ENCODE assay signal across 11 mouse cellular contexts in the genomic region with DNA sequence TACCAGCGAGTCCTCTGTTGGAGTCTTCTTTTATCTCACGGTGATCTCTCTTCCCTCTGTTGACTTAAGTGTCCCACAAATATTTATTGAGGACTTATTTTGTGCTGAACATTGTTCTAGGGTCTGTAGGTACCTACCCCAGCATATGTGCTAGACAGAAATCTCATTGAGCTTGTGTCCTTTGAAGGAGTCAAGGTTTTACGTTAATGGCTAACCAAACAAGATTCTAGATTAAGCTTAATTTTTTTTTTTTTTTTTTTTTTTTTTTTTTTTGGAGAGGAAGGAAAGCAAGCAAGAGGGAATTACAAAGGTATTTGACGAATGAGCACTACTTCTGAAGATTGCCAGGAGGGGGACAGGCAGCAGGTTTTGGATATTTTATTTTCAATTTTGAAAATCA.
DNase-seq lines count a peak whose midpoint lies in the region; ATAC-seq and TF ChIP-seq lines count a peak whose summit lies in the region.
"Had no signal": no experiment of that assay in that cellular context is flagged by ENCODE, and none has a peak within 500 bp of the region (broad histone marks: within the 10 kb centered on the region; RNA-seq: fewer than 3 reads in every experiment).

No protein-coding gene starts in this region.

- peak overlapping the region; percentile 85 for H3K27ac ChIP-seq in gastrocnemius, adult 2 months
- no peak overlapping the region for H3K27ac ChIP-seq in kidney, postnatal 0 days
- H3K27ac ChIP-seq in kidney, embryonic 14.5 days (ENCODE audit: low read depth, low read length) = no peak overlapping the region
- no peak overlapping the region for H3K27ac ChIP-seq in liver, embryonic 13.5 days
- H3K27ac ChIP-seq: embryonic facial prominence, embryonic 12.5 days had no signal

- ATAC-seq in kidney, postnatal 0 days (replicated peaks; ENCODE audit: low FRiP score, low read depth) = no peak
- ATAC-seq in kidney, embryonic 14.5 days (ENCODE audit: low FRiP score, low TSS enrichment) = no peak
- ATAC-seq in liver, embryonic 13.5 days (ENCODE audit: low read depth) = no peak

- no peak for TF ChIP-seq CTCF in gastrocnemius, adult 2 months (IDR thresholded peaks at IDR 0.05)
- TF ChIP-seq CTCF in kidney, postnatal 0 days (IDR thresholded peaks at IDR 0.05; ENCODE audit: low read depth) = no peak
- TF ChIP-seq CTCF in brain, embryonic 14.5 days (IDR thresholded peaks at IDR 0.05; ENCODE audit: borderline replicate concordance, extremely low read depth, insufficient read depth, insufficient read length) = no peak

- H3K4me3 ChIP-seq in gastrocnemius, adult 2 months = peak overlapping the region; percentile 74
- H3K4me3 ChIP-seq in kidney, postnatal 0 days (replicated peaks; ENCODE audit: low read depth, low read length) = no peak overlapping the region
- no peak overlapping the region; the same call in 1 of the 2 replicates for H3K4me3 ChIP-seq in kidney, embryonic 14.5 days (ENCODE audit: low read length)
- H3K4me3 ChIP-seq in liver, embryonic 13.5 days (replicated peaks) = peak overlapping the region; percentile 63
- H3K4me3 ChIP-seq: myocyte had no signal

- H3K4me2 ChIP-seq in kidney, postnatal 0 days (ENCODE audit: low read length) = peak overlapping the region; percentile 57
- H3K4me2 ChIP-seq in kidney, embryonic 14.5 days (replicated peaks; ENCODE audit: low read depth, low read length) = no peak overlapping the region; the same call in 1 of the 2 replicates
- H3K4me2 ChIP-seq in liver, embryonic 13.5 days = peak overlapping the region; percentile 74

- no peaks in the 10 kb centered on the region for H3K4me1 ChIP-seq in kidney, postnatal 0 days (replicated peaks; ENCODE audit: insufficient read depth, low read length)
- H3K4me1 ChIP-seq in kidney, embryonic 14.5 days (ENCODE audit: control insufficient read depth, insufficient read depth, low read length) = no peaks in the 10 kb centered on the region
- H3K4me1 ChIP-seq in liver, embryonic 13.5 days (replicated peaks) = peaks cover 12% of the 10 kb centered on the region; the same call in 1 of the 2 replicates
- H3K4me1 ChIP-seq: embryonic facial prominence, embryonic 12.5 days had no signal

- no peaks in the 10 kb centered on the region for H3K36me3 ChIP-seq in kidney, postnatal 0 days (ENCODE audit: insufficient read depth, low read length)
- H3K36me3 ChIP-seq in kidney, embryonic 14.5 days (ENCODE audit: control insufficient read depth, insufficient read depth, low read length) = no peaks in the 10 kb centered on the region
- no peaks in the 10 kb centered on the region for H3K36me3 ChIP-seq in liver, embryonic 13.5 days
- H3K36me3 ChIP-seq: embryonic facial prominence, embryonic 12.5 days had no signal

- H3K9me3 ChIP-seq in kidney, postnatal 0 days (replicated peaks; ENCODE audit: low read length) = no peaks in the 10 kb centered on the region
- H3K9me3 ChIP-seq in kidney, embryonic 14.5 days (ENCODE audit: control insufficient read depth, low read length) = no peaks in the 10 kb centered on the region
- H3K9me3 ChIP-seq in liver, embryonic 13.5 days (replicated peaks) = no peaks in the 10 kb centered on the region
- H3K9me3 ChIP-seq: embryonic facial prominence, embryonic 12.5 days had no signal

- DNase-seq in gastrocnemius, adult 2 months = no peak
- DNase-seq in gastrocnemius, postnatal 14 days = no peak
- DNase-seq in kidney, postnatal 0 days (ENCODE audit: low spot score) = no peak
- DNase-seq in brain, embryonic 14.5 days (ENCODE audit: low read depth) = peak; percentile 0
- no peak for DNase-seq in liver, embryonic 13.5 days
- no peak for DNase-seq in embryo, embryonic 10 days (ENCODE audit: low spot score)
- DNase-seq in adrenal gland, adult (ENCODE audit: inconsistent age in 2 of 2, low spot score in 1 of 2) = no peak
- DNase-seq: layer of hippocampus, postnatal 36 days had no signal

- no peak overlapping the region for H3K9ac ChIP-seq in kidney, postnatal 0 days (ENCODE audit: low read depth, low read length)
- no peak overlapping the region for H3K9ac ChIP-seq in kidney, embryonic 14.5 days (ENCODE audit: low read depth, low read length)
- peak overlapping the region; percentile 69; the same call in 1 of the 2 replicates for H3K9ac ChIP-seq in liver, embryonic 13.5 days
- H3K9ac ChIP-seq: embryonic facial prominence, embryonic 12.5 days had no signal

- intact Hi-C loops in gastrocnemius, adult 2 months (cut with DNase I) = loop anchor here (5.0 to 10.0 kb wide), 2 partner anchors 50 to 93 kb away; no protein-coding TSS in a partner anchor
- intact Hi-C loops in gastrocnemius, postnatal 14 days (cut with DNase I; ENCODE audit: low total_unique reads) = no loop called here

- 58% methylated on average over 4 of the region's 4 CpGs for WGBS in kidney, postnatal 0 days
- 61% methylated on average over 4 of the region's 4 CpGs for WGBS in kidney, embryonic 14.5 days
- 34% methylated on average over 4 of the region's 4 CpGs for WGBS in liver, embryonic 13.5 days (ENCODE audit: insufficient replicate concordance)

- 0 out of 2 replicates have a peak, but pooled peaks cover 5% of the 10 kb centered on the region for H3K27me3 ChIP-seq in kidney, postnatal 0 days (ENCODE audit: insufficient read depth, low read length)
- no peaks in the 10 kb centered on the region; the same call in 1 of the 2 replicates for H3K27me3 ChIP-seq in kidney, embryonic 14.5 days (ENCODE audit: control insufficient read depth, insufficient read depth, low read length)
- H3K27me3 ChIP-seq in liver, embryonic 13.5 days = no peaks in the 10 kb centered on the region

- TF ChIP-seq POLR2A in brain, embryonic 14.5 days (IDR thresholded peaks at IDR 0.05; ENCODE audit: borderline replicate concordance, extremely low read depth, insufficient read depth, insufficient read length, poor library complexity, severe bottlenecking) = no peak

Comparison
In these comparisons a context has a peak if more than half of its experiments do, and no peak if none do; other contexts are left out.
1. H3K4me3 ChIP-seq: peak in gastrocnemius, adult 2 months (single experiment) and liver, embryonic 13.5 days (single experiment); none in kidney, postnatal 0 days (single experiment) and kidney, embryonic 14.5 days (single experiment).